Mouse (Mus musculus) MEL-GATA-1-ER (cell line): ENCODE results near the gene Ripply1.
"Not testable (repeated sequence)": the region's sequence is repeated elsewhere in the genome, so short reads cannot be mapped to it uniquely, and the experiment has no call there.

ENCODE experiments used
- DNase-seq: peaks from one replicate; pipeline ENCODE4 v3.0.0-alpha.2; 2012; ENCODE audit warnings: low read depth; ENCODE audit errors: extremely low read depth

The Ripply1 gene

DNA sequence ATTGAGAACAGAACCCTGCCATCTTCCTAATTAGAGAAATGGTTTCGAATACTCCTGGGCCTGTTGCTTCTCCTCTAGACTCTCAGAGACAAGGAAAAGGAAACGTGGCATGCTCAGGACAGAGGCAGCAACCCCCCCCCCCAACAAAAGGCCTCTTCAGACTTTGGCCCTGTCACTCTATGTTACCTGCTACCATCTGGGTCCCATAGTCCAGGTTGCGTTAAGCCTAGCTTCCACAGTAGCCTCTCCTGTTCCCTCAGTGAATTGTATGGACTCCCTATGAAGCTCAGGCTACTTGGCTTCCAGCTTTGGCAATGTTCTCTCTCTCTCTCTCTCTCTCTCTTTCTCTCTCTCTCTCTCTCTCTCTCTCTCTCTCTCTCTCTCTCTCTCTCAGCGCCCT lies 590 bp downstream of the Ripply1 start:
- DNase-seq: no peak

GRCm38 (mm10) chrX:139780988-139781387 lies 1.2 kb downstream of the Ripply1 start:
- DNase-seq: no peak

DNA sequence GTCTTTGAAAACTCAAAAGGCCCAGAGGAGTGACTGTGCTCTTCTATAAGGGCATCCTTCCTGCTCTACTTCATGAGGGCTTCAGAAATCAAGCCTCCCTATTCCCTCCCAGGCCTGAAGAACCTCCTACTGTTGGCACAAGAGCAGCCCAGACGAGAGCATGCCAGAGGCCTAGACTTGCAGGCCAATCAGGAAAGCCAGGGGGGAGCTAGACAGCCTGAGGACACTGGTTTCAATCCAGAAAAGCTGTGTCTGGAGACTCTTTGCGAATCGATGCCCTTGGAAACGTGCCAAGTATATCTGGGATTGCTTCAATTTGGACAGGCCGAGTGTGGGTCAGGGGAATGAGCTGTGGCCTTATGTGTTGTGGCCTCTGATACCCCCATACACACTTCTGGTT lies 2.8 kb downstream of the Ripply1 start:
- no peak for DNase-seq

DNA sequence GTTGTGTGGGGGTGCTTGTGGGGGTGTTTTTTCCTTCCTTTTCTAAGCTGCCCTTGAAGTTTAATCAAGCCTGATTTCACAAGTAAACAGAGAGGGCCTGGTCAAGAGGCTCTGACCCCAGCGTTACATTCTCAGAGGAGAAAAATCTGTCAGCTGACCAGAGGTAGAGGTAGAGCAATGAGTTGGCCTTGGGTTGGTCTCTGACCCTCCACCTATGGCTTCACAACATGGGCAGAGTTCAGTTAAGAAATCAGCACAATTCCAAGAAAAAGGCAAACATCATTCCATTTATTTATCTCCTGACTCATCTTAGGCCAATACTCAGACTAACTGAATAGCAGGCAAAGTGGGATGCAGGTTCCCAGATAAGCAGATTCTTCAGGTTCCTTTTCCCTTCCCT lies 3.3 kb downstream of the Ripply1 start:
- DNase-seq: no peak

- DNase-seq: no peak
These were observed 4.8 kb downstream of the Ripply1 start for GRCm38 (mm10) chrX:139777357-139777756.

GRCm38 (mm10) chrX:139775084-139775612 lies 7.0 kb downstream of the Ripply1 start:
- no peak for DNase-seq

DNA sequence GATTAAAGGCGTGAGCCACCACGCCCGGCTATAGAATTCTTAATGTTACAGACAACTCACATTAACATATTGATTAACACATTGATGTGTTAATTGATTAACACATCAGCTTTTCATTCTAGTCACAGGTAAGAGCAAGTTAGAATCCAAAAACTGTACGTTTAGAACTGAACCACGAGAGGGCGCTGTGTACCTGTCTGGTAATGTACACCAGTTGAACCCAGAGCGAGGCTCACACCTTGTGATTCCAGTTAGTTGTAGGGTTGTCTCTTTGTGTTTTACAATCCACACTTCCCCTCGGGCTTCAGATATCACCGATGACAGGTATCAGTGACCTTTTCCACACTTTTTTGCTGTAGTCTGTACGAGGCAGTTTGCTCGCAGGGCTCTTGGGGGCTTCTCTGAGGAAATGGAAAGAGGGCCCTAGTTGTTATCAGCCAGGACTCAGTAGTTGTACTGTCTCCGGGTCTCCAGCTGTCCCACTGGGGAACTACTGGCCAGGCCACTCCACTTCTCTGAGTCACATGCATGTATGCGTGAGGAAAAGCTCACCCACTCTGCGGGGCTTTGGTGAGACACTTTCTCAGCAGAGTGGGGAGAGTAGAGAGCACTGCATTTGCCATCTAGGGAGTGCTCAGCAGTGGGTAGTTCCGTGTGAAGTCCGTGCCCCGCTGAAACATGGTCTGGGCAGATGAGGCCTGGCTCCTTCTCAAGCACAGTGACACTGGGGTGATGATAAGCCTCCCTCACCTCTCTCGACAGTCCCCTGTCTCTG lies 7.7 kb downstream of the Ripply1 start:
- peak; percentile 61 for DNase-seq

DNA sequence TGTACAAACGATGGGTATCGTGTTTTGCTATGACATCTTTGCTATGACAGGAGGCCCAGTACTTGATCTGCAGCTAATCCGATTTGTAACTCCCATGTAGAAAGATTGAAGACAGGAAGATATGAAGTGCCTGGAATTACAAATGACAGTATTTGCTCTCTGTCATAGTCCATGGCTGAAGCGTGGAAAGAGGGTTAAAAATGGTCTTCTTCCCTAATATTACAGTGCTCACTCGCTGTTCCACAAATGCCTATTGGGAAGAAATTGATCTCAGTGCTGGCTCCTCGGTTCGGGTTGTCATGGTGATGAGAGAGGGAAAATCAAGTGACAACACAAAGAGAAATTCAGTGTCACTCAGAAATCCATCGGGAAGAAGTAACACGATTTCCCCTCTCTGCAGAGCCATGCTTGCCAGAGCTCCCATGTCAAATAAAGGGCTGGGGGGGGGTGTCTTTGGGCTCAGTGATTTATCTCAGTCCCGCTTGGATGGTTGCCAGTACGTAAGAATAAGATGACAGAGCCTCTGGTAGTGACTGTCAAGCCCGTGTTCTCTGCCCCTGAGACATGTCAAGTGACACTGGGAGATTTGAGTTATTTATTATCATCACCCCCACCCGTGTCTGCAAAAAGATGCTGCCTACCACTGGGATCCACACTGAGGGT lies 12.0 kb downstream of the Ripply1 start:
- DNase-seq: no peak

GRCm38 (mm10) chrX:139762546-139762945 lies 19.6 kb downstream of the Ripply1 start:
- peak; percentile 61 for DNase-seq

DNA sequence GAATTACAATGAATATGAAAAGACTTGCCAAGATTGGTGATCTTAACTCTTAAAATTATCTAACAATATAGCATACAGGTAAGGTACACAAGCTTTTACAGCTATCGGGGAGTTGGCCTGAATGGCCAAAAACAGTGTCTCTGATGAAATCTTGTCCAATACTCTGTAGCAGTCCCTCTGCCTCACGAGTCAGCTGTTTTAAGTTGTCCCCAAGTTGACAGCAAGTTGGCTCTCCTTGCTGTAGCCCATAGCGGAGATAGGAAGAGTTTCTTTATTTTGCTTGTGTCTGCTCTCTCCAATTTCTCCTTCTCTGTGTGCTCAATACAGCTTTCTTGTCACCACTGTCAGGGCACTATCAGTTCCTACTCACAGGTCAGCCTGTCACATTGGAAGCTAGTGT lies 23.5 kb downstream of the Ripply1 start:
- DNase-seq: not testable (repeated sequence)

DNA sequence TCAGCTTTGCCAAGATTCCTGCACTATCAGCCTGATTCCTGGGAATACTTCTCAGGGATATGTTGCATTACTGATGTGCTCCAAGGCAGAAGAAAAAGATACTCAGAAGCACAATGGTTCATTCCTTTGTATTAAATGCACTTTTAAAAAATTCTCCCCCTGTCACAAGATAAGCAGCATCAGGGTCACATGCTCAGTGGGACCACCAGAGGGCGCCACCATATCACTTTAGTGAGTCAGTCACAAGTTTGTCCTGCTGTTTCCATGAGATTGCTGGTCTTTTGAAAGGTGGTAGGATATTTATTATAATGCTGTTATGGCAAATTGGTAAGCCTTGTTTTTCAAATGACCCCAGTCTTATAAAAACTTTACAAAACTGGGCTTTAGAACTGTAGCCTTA lies 30.3 kb downstream of the Ripply1 start:
- DNase-seq: peak; percentile 21

- no peak for DNase-seq
These were observed 45.1 kb downstream of the Ripply1 start for GRCm38 (mm10) chrX:139737066-139737465.

- DNase-seq: no peak
These were observed 51.6 kb downstream of the Ripply1 start for GRCm38 (mm10) chrX:139730541-139730940.
